Mouse (Mus musculus) urinary bladder, postnatal 0 days (tissue): ENCODE results near the gene Chfr. TPM values are rescaled to one million over a fixed set of nuclear protein-coding genes. Genes with fewer than 3 reads are reported as not detected.

Source experiments
- polyA plus RNA-seq: library from polyadenylated mRNA; unstranded; fragments of >200 nt; fragmentation: Nextera tagmentation; extraction: Ambion mirVana; gene quantifications from 2 replicates; pipeline ENCODE4 v1.2.1, GENCODE M21; 2015

Chfr gene
- polyA plus RNA-seq, result 22.5 and 24.8 TPM in 2 replicates

GRCm38 (mm10) chr5:110135293-110136086 is at the start of gene Chfr:
Gene Chfr, plus strand, starts transcription at chr5:110135842.

GRCm38 (mm10) chr5:110094030-110094846 is 41.4 kb upstream of the Chfr start, which contains the start of gene Gm35315:
Gene Gm35315, minus strand, starts transcription at chr5:110094420.

GRCm38 (mm10) chr5:110099656-110100580 is 35.7 kb upstream of the Chfr start, which contains the start of gene Plcxd1:
Gene Plcxd1, plus strand, starts transcription at chr5:110099969.

GRCm38 (mm10) chr5:110107581-110108304 is 27.9 kb upstream of the Chfr start, which contains the start of gene Gtpbp6:
Gene Gtpbp6, minus strand, starts transcription at chr5:110108197.

GRCm38 (mm10) chr5:110109991-110110441 is 25.6 kb upstream of the Chfr start, which contains the start of gene Zfp605:
Gene Zfp605, plus strand, starts transcription at chr5:110110092.

GRCm38 (mm10) chr5:110176362-110177020 is 40.8 kb downstream of the Chfr start, which contains the start of gene Golga3:
Gene Golga3, plus strand, starts transcription at chr5:110176701.

Other genes with a start within 250 kb of the Chfr start
- 0.74 and 0.76 TPM in 2 replicates for gene Gm15446, start 212.4 kb upstream of the Chfr start, polyA plus RNA-seq
- gene Zfp932, start 139.3 kb upstream of the Chfr start, polyA plus RNA-seq, result 18.0 and 21.6 TPM in 2 replicates
- gene Gm17655, start 63.3 kb upstream of the Chfr start, polyA plus RNA-seq, result 1.7 and 2.1 TPM in 2 replicates
- gene Gm35315, start 41.4 kb upstream of the Chfr start, polyA plus RNA-seq, result 0.37 and 0.43 TPM in 2 replicates
- gene Plcxd1, start 35.9 kb upstream of the Chfr start, polyA plus RNA-seq, result 0.47 and 0.60 TPM in 2 replicates
- gene Gtpbp6, start 27.6 kb upstream of the Chfr start, polyA plus RNA-seq, result 18.6 and 20.5 TPM in 2 replicates
- gene Zfp605, start 25.8 kb upstream of the Chfr start, polyA plus RNA-seq, result 2.1 and 2.5 TPM in 2 replicates
- gene Golga3, start 40.9 kb downstream of the Chfr start, polyA plus RNA-seq, result 13.4 and 16.5 TPM in 2 replicates
- gene Ankle2, start 95.2 kb downstream of the Chfr start, polyA plus RNA-seq, result 15.9 and 16.1 TPM in 2 replicates
- gene Pgam5, start 134.1 kb downstream of the Chfr start, polyA plus RNA-seq, result 30.4 and 30.5 TPM in 2 replicates
- 5.1 and 6.1 TPM in 2 replicates for gene Pxmp2, start 150.3 kb downstream of the Chfr start, polyA plus RNA-seq
- 3.8 and 6.3 TPM in 2 replicates for gene Pole, start 150.5 kb downstream of the Chfr start, polyA plus RNA-seq
- gene P2rx2, start 207.4 kb downstream of the Chfr start, polyA plus RNA-seq, result 0.26 and 0.74 TPM in 2 replicates
- gene Lrcol1, start 208.9 kb downstream of the Chfr start, polyA plus RNA-seq, result not detected in 2 replicates